Mouse (Mus musculus): ENCODE data around the gene Ephb2.

DNA sequence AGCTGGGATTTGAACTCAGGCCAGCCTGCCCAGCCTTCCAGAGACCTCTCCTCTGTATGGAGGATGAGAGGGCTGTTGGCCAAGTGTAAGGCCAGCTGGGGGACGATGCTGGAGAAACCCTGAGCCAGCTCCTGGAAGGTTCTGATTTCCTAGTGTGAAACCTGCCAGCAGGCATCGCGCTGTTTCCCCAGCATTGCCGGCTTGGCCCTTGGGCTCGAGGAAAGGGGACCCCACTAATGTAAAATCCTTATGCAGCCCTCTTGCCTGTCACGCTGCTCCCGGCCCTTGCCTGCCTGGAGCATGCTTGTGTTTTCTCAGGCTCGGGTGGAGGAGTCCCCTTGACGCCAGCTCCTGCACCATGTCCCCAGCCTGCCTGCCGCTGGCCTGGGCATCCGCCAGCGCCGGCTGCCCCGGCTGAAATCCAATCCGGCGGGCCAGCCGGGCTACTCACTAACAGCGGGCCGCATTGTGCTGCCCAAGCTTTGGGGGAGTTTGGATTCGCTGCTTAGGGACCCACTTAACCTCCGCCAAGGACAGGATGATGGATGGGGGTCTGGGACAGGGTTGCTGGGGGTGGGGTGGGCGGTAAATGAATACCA, 52.1 kb downstream of the Ephb2 start:
- no peak for TF ChIP-seq CTCF (IDR thresholded peaks at IDR 0.05; ENCODE audit: low read depth)
- no peak for TF ChIP-seq EP300 (IDR thresholded peaks at IDR 0.05; ENCODE audit: low read depth)
